Mouse (Mus musculus): ENCODE measurements around the gene Methig1. TPM values are rescaled to one million over a fixed set of nuclear protein-coding genes. Genes with fewer than 3 reads are reported as not detected.
"Not testable (repeated sequence)": the region's sequence is repeated elsewhere in the genome, so short reads cannot be mapped to it uniquely, and the experiment has no call there.

The Methig1 gene
- polyA plus RNA-seq, 1 experiment from 2014 or later = not detected

DNA sequence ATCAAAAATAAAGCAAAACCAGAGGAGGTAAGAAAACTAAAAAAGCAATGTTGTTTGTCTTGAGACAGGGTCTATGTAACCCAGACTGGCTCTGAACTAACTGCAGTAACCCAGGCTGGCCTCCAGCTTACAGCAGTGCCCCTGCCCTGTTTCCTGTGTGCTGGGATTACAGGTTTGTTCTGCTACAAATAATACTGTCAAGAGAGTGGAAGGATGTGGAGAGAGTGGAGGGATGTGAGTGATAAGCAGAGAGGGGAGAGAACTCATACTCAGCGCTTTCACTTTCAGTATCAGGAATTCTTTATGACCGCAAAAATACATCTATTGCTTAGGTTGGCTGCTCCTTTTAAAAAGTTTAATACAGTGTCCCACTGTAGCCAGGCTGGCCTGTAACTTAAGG, 40.6 kb upstream of the Methig1 start:
- 0 out of 2 replicates have a peak overlapping the region, but pooled peaks have one; percentile 17 for H3K4me2 ChIP-seq (replicated peaks; ENCODE audit: low read depth, low read length)
- 50% methylated on average over 2 of the region's 2 CpGs for WGBS
- no peak overlapping the region for H3K27ac ChIP-seq (ENCODE audit: low read length)
- no peak overlapping the region for H3K9ac ChIP-seq (replicated peaks; ENCODE audit: low read depth)
- no peak overlapping the region for H3K4me3 ChIP-seq (ENCODE audit: low read depth, low read length)
- no peak for ATAC-seq
- TF ChIP-seq EP300 (IDR thresholded peaks at IDR 0.05) (no peak), CTCF (IDR thresholded peaks at IDR 0.05) (no peak)
- H3K4me1 ChIP-seq (ENCODE audit: insufficient read depth, low read depth, low read length) = peaks cover 4% of the 10 kb centered on the region; the same call in 1 of the 2 replicates
- no peaks in the 10 kb centered on the region for H3K9me3 ChIP-seq (ENCODE audit: low read length)
- H3K27me3 ChIP-seq (replicated peaks; ENCODE audit: insufficient read depth, low read length) = no peaks in the 10 kb centered on the region
- H3K36me3 ChIP-seq (ENCODE audit: insufficient read depth, low read length) = no peaks in the 10 kb centered on the region
- no peak for DNase-seq (ENCODE audit: low spot score)

DNA sequence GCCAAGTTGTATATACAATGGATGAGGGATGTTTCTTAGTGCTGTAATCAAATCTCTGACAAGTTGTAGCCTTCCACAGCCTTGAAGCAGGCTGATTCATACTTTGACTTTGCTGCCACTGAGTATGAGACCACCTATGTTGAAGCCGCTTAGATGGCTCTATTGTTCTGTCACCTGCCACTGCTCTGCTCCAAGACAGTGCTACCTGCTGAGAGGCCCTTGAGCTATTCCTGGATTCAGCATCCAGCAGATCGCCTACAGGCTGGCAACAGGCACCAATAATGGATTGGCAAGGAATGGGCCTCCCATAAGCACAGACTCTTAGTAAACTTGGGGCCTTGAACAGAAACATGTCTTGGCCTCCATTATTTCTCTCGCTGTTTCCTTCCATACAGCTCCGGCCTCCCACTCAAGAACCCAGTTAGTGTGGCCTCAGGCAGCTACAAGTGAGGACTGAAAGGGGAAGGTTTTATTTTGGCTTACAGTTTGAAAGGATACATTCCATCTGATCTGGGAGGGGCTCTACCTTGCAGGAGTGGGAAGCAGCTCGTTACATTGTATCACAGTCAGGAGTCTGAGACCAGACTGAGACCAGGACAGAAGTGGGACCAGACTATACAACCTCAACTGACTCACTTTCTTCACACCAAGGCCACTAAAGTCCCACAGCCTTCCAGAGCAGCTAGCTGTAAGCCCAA, 38.4 kb upstream of the Methig1 start:
- DNase-seq (ENCODE audit: low spot score) (no peak), ATAC-seq (no peak)
- 92% methylated on average over 5 of the region's 5 CpGs for WGBS
- Histone ChIP-seq H3K27me3 (replicated peaks; ENCODE audit: insufficient read depth, low read length) (no peaks in the 10 kb centered on the region), H3K4me2 (replicated peaks; ENCODE audit: low read depth, low read length) (no peak overlapping the region), H3K9ac (replicated peaks; ENCODE audit: low read depth) (no peak overlapping the region), H3K9me3 (ENCODE audit: low read length) (no peaks in the 10 kb centered on the region), H3K27ac (ENCODE audit: low read length) (no peak overlapping the region), H3K4me3 (ENCODE audit: low read depth, low read length) (no peak overlapping the region), H3K36me3 (ENCODE audit: insufficient read depth, low read length) (no peaks in the 10 kb centered on the region), H3K4me1 (ENCODE audit: insufficient read depth, low read depth, low read length) (peaks cover 8% of the 10 kb centered on the region; the same call in 1 of the 2 replicates)
- TF ChIP-seq CTCF (IDR thresholded peaks at IDR 0.05) = no peak
- no peak for TF ChIP-seq EP300 (IDR thresholded peaks at IDR 0.05)

DNA sequence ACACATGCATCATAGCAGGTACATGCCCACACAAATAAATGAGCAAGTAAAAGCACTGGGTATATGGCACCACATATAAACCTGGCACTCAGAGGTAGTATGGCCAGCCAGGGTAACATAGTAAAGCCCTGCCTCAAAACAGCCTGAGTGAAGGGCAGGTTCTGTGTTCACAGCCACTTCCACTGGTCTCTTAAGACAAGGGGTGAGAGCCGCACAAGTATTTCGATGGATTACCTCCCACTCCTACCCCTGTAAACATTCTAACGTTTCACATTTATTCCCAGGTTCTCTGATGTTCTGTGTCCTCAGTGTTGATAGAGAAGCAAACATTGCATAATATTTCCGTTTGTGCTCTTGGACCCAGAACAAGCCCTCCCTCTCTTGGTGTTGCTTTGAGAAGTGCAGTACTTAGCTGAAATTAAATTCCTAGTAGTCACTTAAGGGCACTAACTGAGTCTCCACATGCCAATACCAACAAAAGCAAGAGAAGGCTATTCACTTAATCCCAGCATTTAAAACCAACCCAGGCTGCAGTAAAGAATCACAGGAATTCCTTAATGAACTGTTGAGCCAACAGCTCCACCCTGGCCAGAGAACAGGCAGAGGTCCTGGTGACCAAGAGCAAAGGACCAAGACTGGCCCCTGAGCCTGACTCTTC, 34.8 kb upstream of the Methig1 start:
- not testable (repeated sequence) for H3K4me2 ChIP-seq (replicated peaks; ENCODE audit: low read depth, low read length); H3K27me3 ChIP-seq (replicated peaks; ENCODE audit: insufficient read depth, low read length); H3K36me3 ChIP-seq (ENCODE audit: insufficient read depth, low read length); H3K9me3 ChIP-seq (ENCODE audit: low read length); H3K4me1 ChIP-seq (ENCODE audit: insufficient read depth, low read depth, low read length); H3K9ac ChIP-seq (replicated peaks; ENCODE audit: low read depth); H3K4me3 ChIP-seq (ENCODE audit: low read depth, low read length)
- DNase-seq (ENCODE audit: low spot score) (peak; percentile 97), ATAC-seq (peak; percentile 92)
- WGBS = 22% methylated on average over 4 of the region's 4 CpGs
- TF ChIP-seq EP300 (IDR thresholded peaks at IDR 0.05) = peak; percentile 98
- 0 out of 2 replicates have a peak, but pooled peaks have one; percentile 8 for TF ChIP-seq CTCF (IDR thresholded peaks at IDR 0.05)
- H3K27ac ChIP-seq (ENCODE audit: low read length) = peak overlapping the region; percentile 87

DNA sequence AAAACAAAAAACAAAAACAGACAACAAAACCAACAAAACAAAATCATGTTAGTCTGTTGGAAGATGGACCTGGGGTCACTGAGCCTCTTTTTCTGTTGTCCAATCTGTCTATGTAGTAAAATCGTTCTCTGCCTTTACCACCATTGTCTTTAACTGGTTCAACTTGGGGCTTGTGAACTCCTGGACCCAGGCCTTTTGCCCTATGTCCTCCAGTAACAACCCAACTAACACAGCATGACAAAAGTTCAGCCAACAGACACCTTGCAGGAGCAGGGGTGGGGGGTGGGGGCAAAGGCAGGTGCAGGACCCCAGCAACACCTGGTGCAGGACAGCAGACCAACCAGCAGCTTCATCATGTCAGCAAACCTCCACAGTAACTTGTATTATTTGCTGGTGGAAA, 33.1 kb upstream of the Methig1 start:
- no peaks in the 10 kb centered on the region for H3K36me3 ChIP-seq (ENCODE audit: insufficient read depth, low read length)
- H3K27ac ChIP-seq (ENCODE audit: low read length) = peak overlapping the region; percentile 87
- H3K4me1 ChIP-seq (ENCODE audit: insufficient read depth, low read depth, low read length) = peaks cover 8% of the 10 kb centered on the region; the same call in 1 of the 2 replicates
- TF ChIP-seq CTCF (IDR thresholded peaks at IDR 0.05) = no peak
- no peak for TF ChIP-seq EP300 (IDR thresholded peaks at IDR 0.05)
- no peak overlapping the region for H3K9ac ChIP-seq (replicated peaks; ENCODE audit: low read depth)
- H3K9me3 ChIP-seq (ENCODE audit: low read length) = no peaks in the 10 kb centered on the region
- DNase-seq (ENCODE audit: low spot score) (no peak), ATAC-seq (no peak)
- no peak overlapping the region for H3K4me3 ChIP-seq (ENCODE audit: low read depth, low read length)
- no peak overlapping the region for H3K4me2 ChIP-seq (replicated peaks; ENCODE audit: low read depth, low read length)
- H3K27me3 ChIP-seq (replicated peaks; ENCODE audit: insufficient read depth, low read length) = no peaks in the 10 kb centered on the region
- WGBS = 65% methylated on average over 1 of the region's 1 CpGs

DNA sequence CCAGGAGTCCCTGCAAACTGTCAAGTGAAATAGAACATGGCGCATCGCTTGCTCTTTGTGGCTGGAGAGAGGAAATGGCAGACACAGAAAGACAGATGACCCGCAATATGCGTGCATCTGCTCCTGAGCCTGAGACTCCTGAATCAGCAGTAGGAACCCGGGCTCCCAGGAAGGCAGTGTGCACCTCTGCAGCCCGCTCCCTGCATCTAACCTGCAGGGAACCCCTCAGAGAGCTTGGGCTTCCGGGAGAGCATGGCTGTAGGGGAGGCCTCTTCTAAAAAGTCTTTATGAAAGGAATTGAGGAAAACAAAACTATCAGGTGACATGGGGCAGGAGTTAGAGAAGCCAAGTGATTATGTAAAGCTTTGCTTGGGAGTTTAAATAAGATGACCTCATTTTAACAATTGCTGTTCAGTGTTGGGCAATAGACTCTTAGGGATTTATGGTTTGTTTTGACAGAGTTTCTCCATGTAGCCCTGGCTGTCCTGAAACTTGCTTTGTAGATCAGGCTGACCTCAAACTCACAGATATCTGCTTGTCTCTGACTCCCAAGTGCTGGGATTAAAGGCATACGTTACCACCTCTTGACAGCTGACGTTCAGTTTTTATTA, 32.5 kb upstream of the Methig1 start:
- 44% methylated on average over 9 of the region's 9 CpGs for WGBS
- no peak overlapping the region for H3K4me2 ChIP-seq (replicated peaks; ENCODE audit: low read depth, low read length)
- TF ChIP-seq CTCF (IDR thresholded peaks at IDR 0.05) = no peak
- no peak; the same call in none of the 2 replicates for TF ChIP-seq EP300 (IDR thresholded peaks at IDR 0.05)
- no peak overlapping the region for H3K9ac ChIP-seq (replicated peaks; ENCODE audit: low read depth)
- no peaks in the 10 kb centered on the region for H3K27me3 ChIP-seq (replicated peaks; ENCODE audit: insufficient read depth, low read length)
- ATAC-seq = peak; percentile 29
- DNase-seq (ENCODE audit: low spot score) = peak; percentile 94
- H3K27ac ChIP-seq (ENCODE audit: low read length) = peak overlapping the region; percentile 87
- no peak overlapping the region for H3K4me3 ChIP-seq (ENCODE audit: low read depth, low read length)
- H3K36me3 ChIP-seq (ENCODE audit: insufficient read depth, low read length) = no peaks in the 10 kb centered on the region
- no peaks in the 10 kb centered on the region for H3K9me3 ChIP-seq (ENCODE audit: low read length)
- peaks cover 8% of the 10 kb centered on the region; the same call in 1 of the 2 replicates for H3K4me1 ChIP-seq (ENCODE audit: insufficient read depth, low read depth, low read length)

DNA sequence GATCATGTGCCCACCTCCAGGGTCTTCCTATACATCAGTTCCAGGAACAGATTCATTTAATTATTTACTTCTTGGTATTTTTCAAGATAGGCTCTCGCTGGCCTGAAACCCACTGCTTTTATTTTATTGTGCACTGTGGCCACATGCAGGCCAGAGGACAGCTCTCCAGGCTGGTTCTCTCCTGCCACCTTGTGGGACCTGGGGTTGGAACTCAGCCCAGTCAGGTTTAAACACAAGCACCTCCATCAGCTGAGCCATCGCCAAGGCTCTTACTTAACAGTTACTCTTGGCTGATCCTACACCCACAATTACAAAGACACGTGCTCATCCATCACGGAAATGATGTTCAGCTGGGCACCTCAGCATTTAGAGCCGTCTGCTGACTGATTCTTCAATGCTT, 31.8 kb upstream of the Methig1 start:
- peak; percentile 74 for TF ChIP-seq CTCF (IDR thresholded peaks at IDR 0.05)
- no peak for TF ChIP-seq EP300 (IDR thresholded peaks at IDR 0.05)
- DNase-seq (ENCODE audit: low spot score) = peak; percentile 86
- no peak overlapping the region for H3K9ac ChIP-seq (replicated peaks; ENCODE audit: low read depth)
- no peaks in the 10 kb centered on the region for H3K36me3 ChIP-seq (ENCODE audit: insufficient read depth, low read length)
- H3K4me2 ChIP-seq (replicated peaks; ENCODE audit: low read depth, low read length) = no peak overlapping the region
- H3K4me3 ChIP-seq (ENCODE audit: low read depth, low read length) = no peak overlapping the region
- WGBS = 38% methylated on average over 5 of the region's 5 CpGs
- peak overlapping the region; percentile 87 for H3K27ac ChIP-seq (ENCODE audit: low read length)
- H3K27me3 ChIP-seq (replicated peaks; ENCODE audit: insufficient read depth, low read length) = no peaks in the 10 kb centered on the region
- H3K4me1 ChIP-seq (ENCODE audit: insufficient read depth, low read depth, low read length) = peaks cover 8% of the 10 kb centered on the region; the same call in 1 of the 2 replicates
- ATAC-seq = peak; percentile 27
- H3K9me3 ChIP-seq (ENCODE audit: low read length) = no peaks in the 10 kb centered on the region
